Mouse (Mus musculus) neural tube, embryonic 10.5 days (tissue): ENCODE measurements around the gene Gm10392.
"Not testable (repeated sequence)": the region's sequence is repeated elsewhere in the genome, so short reads cannot be mapped to it uniquely, and the experiment has no call there.

Experiments used
- DNase-seq: peaks from one replicate; pipeline ENCODE4 v3.0.0-alpha.2; 2017; ENCODE audit warnings: low spot score; ENCODE audit errors: extremely low spot score

Gene Gm10392

DNA sequence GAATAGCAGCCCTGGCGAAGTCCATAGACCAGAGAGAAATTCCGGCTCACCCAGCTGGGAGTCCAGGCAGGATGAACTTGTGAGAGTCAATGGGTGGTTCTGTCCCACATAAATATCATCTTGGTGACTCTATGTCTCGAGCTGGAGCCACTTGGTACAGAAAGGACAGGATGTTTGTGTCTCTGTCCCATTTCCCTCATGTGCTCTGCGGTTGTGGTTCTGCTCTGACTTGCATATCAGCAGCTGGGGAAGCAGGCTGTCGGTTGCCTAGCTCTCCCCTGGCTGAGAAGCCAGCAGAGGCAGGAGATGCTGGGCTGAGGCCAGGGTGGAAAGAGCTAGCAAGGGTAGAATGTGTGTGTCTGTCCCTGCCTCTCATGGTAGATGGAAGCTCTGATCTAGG, at the start of gene Gm10392:
Gene Gm10392 (minus strand): TSS at position 156 of the 400 bp plus-strand sequence.
- DNase-seq = no peak

GRCm38 (mm10) chr11:77545261-77545660, 26.3 kb upstream of the Gm10392 start:
- no peak for DNase-seq

- DNase-seq = no peak
Observed at GRCm38 (mm10) chr11:77532202-77532846, 13.3 kb upstream of the Gm10392 start.

DNA sequence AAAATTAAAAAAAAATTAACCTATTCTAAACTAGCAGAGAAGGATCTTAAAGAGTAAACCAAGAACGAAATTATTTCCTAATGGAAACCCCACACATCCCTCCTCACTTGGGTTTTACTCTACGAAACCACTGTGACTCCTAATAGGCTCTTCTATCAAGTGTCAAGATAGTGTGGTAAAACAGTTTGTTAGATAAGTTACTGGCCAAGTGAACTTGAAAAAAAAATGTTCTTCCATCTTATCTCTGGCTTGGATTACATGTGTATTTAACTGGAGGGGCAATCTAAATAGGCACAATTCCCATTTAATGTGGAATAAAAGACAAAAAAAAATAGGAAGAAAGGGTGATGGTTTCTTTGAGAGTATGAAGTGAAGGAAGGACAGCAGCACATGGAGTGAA, 11.9 kb upstream of the Gm10392 start:
- DNase-seq = no peak

- DNase-seq = no peak
Observed at GRCm38 (mm10) chr11:77529644-77530043, 10.6 kb upstream of the Gm10392 start.

DNA sequence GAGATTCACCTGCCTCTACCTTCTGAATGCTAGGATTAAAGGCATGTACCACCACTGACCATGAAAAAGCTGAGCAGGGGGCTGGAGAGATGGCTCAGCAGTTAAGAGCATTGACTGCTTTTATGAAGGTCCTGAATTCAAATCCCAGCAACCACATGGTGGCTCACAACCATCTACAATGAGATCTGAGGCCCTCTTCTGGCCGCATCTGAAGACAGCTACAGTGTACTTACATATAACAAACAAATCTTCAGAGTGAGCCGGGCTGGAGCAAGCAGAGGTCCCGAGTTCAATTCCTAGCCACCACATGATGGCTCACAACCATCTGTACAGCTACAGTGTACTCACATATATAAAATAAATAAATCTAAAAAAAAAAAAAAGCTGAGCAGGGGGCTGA, 9.4 kb upstream of the Gm10392 start:
- DNase-seq = not testable (repeated sequence)

GRCm38 (mm10) chr11:77525804-77526486, 6.9 kb upstream of the Gm10392 start:
- DNase-seq = no peak

DNA sequence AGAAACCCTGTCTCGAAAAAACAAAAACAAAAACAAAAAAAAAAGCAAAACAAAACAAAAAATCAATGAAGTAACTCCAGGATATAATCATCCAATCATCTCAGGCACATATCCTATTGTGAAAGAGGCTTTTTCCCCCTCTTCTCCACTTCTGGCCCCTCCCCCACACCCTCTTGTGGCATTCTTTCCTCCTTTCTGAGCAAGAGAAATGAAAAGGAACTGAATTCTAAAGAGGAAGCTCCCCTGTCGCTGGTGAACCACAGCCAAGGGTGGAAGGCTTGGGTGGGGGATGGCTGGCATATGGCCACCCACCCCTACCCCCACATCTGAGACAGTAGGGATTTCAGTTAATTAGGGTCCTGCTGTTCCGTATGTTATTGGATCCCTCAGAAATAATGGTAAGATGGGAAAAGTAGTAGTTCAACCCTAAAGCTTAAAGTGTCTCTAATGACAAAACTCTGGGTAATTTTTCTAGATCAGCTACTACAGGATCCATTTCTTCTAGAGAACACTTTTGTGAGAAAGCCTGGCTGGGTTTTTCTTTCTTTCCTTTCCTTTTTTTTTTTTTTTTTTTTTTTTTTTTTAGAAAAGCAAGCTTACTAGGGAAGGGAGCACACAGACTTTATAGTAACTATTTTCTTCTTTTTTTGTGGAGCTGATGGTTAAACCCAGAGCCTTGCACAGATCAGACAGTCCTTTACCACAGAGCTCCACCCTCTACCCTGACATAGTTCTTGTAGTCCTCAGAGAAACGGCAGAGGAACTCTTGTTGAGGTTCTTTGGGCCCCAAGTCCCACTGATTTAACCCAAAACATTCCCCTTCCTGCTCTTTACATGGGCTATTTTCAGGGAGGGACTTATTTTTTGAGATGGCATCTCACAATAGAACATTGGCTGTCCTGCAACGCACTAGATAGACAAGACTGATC, 1.9 kb upstream of the Gm10392 start:
- DNase-seq = no peak

DNA sequence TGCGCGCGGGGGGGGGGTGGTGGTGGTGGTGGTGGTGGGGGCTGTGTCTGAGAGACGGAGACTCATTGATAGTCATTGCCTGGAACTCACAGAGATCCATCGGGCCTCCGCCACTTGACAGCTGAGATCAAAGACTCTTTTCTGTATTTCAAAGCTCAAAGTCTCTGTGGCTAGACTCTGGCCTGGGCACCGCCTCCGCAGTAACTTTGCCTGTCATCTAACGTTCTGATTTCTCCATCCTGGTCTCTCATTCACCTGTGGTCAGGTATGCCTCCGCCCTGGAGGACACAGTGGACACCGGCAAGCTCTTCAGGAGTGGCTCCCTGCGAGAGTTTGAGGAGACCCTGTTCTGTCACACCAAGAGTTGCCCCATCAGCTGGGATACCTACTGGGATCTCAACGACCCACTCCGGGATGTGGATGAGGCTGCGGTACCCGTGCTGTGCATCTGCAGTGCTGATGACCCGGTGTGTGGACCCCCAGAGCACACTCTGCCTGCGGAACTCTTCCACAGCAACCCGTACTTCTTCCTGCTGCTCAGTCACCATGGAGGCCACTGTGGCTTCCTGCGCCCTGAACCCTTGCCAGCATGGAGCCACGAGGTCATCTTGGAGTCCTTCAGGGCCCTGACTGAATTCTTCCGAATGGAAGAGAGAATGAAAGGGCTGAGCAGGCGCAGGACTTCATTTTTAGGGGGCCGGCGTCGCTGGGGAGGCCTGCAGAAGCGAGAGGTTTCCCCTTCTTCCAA, 773 bp downstream of the Gm10392 start:
- DNase-seq = no peak

DNA sequence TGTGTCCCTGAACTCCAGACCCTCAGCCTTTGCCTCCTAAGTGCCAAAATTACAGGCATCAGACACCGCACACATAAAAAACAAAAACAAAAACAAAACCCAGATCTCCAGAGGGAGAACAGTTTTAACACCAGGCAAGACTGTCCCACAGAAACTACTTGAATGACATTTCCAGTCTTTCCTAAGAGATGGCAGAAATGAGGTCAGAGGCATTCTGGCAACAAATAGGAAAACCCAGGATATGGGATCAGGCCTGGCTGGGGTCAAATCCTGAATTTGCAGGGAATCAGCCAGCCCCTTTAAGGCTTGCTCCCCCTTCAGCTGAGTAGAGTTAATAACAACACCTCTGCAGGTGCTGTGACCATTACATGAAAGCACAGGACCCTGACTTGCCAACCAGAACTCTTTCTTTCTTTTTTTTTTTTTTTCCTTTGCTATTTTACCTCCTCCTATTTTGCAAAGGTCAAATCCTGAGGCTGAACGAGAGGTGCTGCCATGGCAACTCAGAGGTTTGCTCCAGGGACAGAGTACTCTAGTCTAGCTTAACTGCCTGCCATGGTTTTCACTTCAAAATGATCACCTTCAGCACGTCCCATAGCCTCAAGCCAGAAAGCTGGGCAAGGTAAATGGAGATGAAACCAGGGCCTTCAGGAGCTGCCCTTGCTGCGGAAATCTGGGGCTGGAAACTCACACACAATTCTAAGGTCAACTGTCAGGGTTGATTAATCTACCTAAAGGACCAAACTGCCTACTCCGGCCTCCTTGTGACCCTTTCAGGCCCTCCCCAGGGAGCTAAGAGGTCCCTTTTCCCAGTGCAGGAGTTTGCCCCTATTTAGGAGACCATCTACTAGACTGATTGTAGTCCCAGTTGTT, 2.2 kb downstream of the Gm10392 start:
- no peak for DNase-seq

DNA sequence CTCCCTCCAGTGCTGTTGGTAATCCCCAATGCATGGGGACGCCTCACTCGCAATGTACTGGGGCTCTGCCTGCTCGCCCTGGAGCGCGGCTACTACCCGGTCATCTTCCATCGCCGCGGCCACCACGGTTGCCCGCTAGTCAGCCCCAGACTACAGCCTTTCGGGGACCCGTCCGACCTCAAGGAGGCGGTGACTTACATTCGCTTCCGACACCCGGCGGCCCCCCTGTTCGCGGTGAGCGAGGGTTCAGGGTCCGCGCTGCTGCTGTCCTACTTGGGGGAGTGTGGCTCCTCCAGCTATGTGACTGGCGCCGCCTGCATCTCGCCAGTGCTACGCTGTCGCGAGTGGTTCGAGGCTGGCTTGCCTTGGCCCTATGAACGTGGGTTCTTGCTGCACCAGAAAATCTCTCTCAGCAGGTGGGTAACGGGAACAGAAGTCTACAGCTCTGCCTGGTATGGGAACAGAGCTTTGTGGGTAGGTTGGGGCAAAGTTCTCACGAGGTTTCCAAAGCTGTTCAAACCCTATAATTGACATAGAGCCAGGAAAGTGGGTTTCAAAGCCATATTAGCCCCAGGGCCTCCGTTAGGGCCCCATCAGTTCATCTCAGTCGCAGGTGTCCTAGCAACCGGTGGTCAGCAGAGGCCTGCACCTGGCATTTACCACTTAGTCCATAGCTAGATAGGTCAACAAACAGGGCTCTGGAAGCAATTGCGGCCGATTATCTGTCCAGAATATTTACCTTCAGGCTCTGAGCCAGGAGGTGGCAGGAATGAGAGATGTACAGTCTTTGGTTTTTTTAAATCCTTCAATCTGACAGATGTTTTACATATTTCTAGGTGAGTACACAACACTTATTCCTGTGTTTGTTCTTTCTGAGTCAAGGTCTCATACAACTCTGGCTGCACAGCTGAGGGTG, 3.1 kb downstream of the Gm10392 start, which contains the start of gene Trp53i13:
Gene Trp53i13 (minus strand): TSS at position 344 of the 916 bp plus-strand sequence.
- no peak for DNase-seq

DNA sequence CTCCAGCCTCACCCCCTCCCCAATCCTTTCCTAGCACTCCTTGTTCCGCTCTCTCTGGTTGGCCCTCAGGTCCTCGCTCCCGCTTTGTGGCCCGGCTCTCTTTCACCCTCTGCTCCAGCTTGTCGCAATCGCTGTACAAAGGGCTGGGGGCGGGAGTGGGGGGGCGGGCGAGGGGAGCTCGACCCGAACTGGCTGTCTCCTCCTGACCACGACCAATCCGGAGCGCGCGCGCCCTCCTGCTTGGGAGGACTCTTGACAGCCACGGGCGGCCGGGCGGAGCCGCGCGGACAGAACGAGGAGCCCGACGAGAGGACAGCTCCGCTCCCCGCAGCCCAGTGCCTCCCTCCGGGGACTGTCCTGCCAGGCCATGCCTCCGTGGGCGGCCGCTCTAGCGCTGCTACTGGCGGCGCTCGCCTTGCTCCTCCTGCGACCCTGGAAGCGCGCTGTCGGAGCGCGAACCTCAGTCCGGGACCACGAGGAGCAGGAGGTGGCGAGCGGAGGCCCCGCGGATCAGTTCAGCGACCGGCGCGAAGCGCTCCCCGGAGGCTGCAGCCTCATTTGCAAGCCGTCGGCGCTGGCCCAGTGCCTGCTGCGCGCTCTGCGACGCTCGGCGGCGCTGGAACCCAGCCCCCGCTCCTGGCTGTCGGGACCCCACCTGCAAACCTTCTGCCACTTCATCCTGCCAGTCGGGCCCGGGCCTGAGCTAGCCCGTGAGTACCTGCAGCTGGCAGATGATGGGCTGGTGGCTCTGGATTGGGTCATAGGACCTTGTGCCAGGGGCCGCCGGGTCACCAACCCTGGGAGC, 4.0 kb downstream of the Gm10392 start, which contains the start of gene Abhd15:
Gene Abhd15 (plus strand): TSS at position 290 of the 805 bp plus-strand sequence.
- DNase-seq = peak; percentile 88

DNA sequence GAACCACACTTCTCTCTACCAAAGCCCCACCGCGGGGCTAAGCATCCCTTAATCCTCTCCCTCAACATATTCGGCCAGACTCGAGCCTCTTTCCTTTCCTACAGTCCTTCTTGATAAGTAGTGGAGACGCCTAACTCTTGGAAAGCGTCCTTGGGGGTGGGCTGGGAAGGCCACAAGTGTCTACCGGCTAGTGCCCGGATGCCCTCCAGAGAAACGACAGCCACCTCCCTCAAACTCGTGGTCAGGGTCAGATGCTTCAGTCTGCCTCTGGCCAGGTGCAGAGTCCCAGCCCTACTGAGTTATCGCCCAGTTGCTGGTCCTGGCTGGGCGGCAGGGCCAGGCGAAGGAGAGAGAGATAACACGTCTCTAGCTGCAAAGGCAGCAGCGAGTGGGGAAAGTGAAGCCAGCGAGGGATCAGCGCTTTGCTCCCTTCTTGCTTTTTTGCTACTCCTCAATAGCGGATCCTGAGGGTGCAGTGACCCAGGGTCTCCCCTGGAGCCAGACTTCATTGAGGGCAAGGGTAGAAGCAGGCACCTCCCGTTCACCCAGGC, 4.6 kb downstream of the Gm10392 start:
- peak; percentile 72 for DNase-seq

- DNase-seq = no peak
Observed at GRCm38 (mm10) chr11:77513811-77514170, 5.2 kb downstream of the Gm10392 start.

GRCm38 (mm10) chr11:77512891-77513810, 5.8 kb downstream of the Gm10392 start:
- DNase-seq = peak; percentile 93

DNA sequence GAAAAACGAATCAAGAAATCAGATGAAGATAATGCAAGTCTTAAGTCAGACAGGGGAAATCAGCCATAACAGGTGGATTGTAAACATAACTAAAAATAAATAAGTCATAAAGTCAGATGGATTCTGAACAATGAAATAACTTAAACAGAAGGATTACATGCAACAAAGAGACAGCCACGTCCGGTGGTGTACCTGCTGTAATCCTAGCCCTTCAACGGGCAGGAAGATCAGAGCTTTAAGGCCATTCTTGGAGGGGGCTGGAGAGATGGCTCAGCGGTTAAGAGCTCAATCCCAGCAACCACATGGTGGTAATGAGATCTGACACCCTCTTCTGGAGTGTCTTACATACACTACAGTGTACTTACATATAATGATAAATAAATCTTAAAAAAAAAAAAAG, 7.7 kb downstream of the Gm10392 start:
- no peak for DNase-seq
